Mouse (Mus musculus): Measurements from ENCODE around the gene Fbxw4.

DNA sequence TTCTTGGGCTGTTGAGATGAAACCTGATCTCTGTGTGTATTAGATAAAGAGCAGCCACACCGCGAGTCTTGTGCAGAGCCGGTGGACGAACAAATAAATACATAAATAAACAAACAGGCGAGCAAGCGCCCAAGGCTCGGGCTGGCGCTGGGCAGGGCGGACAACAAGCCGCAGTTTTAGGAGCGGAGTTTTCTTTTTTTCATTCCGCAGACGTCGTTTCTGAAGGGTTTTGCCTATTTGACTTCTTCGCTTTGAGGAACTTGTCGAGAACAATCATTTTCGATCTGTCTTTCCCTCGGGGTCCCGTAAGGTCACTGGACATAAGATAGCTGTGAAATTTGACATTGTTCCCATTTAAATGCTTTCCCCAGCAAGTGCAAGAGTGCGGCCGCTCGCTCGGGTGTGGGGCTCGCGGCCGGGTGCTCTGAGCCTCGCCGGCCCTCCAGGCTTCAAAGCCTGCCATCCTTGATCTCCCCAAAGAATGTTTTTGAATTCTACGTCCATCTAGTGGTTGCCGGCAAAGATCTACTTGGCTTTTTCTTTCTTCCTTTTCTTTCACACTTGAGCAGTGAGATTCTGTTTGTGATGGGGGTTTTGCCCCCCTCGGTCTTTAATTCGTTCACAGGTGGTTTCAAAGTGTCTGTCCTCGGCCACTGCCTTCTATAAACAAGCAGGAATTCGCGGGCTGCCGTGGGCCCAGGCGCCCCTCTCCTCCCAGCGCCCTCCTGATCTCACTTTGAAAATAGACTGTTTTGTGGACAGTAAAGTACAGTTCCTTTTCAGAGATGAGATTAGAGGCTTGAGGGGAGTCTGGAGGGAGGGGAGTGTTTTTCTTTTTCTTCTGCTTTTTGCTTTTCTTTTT lies 15.8 kb upstream of the Fbxw4 start:
- no peak for TF ChIP-seq CTCF (conservative IDR thresholded peaks at IDR 0.05; ENCODE audit: insufficient read depth, insufficient read length, low read depth, low read length)
- TF ChIP-seq POLR2A (IDR thresholded peaks at IDR 0.05; ENCODE audit: low read depth, low read length): no peak

All from kidney, adult 2 months (tissue).